Mouse (Mus musculus): ENCODE measurements around the gene Wdr4.

The Wdr4 gene

DNA sequence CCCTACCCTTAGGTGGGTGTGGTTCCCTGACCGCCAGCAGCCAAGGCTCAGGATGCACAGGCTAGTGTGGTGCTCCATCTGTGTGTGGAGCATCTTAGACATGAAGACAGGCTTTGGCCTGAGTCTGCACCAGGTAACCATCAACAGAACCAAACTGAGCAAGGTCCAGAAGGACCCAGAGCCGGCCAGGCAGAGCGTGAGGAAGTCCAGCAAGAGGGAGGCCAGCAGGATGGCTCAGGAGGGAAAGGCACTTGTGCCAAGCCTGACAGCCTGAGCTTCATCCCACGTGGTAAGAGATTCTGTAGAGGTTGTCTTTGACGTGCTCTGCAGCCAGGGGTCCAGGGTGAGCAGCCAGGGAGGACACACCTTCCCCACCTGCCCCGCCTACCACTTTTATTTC, 22.1 kb downstream of the Wdr4 start:
- no peak for DNase-seq (ENCODE audit: low spot score)

DNA sequence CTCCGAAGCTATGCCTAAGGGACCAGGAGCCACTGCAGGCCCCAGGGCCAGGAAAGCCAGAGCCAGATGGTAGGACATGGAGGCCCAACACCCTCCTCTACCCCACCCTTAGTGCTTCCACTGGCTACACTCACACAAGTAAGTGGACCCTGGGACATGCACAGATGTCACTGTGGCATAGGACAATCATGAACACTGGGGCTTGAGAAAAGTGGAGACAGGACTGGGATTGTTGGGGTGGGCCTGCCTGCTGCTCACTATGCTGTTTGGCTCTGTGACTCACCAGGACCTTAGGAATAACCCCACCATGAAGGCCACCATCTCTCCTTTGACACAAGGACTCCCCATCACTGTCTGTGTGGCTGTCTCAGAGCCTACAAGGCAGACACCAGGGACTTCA, 24.8 kb downstream of the Wdr4 start:
- no peak for DNase-seq (ENCODE audit: low spot score)

DNA sequence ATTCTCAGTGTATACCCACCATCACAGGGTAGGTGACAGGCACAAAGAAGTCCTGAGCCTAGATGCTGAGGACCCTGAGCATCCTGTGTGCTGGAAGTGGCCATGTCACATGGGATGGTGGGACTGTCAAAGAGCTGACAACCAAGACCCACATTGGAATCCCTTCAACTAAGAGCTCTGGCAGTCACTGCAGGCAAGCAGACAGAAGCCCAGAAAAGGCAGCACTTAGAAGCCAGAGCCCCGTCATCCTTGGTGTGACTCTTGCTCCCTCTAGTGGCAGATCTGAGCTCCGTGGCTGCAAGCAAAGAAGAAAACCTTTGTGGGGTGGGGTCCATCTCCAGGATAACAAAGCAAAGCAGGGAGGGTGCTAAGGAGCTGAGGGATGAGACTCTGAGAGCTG, 27.4 kb downstream of the Wdr4 start:
- DNase-seq (ENCODE audit: low spot score) = peak; percentile 93

DNA sequence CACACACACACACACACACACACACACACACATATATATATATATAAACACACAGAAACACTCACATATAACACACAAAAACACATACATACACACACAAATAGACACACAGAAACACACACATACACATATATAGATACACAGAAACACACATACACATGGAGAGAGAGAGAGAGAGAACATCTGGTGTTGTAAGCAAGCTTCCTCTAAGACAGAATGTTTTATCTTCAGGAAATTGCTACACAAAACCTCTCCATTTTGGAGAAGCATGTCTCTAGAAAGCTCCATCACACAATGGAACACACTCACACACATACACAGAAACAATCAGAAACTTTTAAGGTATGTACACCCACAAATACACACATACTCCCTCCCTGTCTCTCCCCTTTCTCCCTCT, 28.4 kb downstream of the Wdr4 start:
- no peak for DNase-seq (ENCODE audit: low spot score)

DNA sequence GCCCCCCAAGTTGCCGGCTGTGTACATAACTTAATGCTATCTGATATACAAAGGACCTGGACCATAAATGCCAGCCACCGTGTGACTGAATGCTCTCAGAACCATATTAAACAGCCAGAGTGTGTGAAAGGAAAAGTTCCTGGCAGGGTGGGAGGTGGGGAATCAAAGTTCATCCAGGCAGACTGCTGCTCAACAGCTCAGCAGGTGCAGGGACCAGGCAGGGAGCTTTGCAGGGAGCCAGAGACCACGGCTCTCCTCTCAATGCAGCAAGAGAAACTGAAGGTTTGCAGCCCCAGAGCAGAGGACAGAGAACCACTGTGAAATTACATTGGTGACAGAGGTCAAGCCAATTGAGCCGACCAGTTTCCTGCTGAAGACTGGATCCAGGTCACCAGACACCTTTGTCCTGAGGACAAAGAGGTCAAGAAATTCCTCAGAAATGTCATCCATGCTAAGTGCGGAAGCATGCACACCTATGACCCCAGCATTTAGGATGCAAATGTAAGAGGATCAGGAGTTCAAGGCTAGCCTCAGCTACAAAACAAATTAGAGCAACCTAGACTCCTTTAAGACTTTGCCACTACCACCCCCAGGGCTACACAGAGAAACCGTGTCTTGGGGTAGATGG, 32.2 kb downstream of the Wdr4 start:
- peak; percentile 41 for DNase-seq (ENCODE audit: low spot score)

DNA sequence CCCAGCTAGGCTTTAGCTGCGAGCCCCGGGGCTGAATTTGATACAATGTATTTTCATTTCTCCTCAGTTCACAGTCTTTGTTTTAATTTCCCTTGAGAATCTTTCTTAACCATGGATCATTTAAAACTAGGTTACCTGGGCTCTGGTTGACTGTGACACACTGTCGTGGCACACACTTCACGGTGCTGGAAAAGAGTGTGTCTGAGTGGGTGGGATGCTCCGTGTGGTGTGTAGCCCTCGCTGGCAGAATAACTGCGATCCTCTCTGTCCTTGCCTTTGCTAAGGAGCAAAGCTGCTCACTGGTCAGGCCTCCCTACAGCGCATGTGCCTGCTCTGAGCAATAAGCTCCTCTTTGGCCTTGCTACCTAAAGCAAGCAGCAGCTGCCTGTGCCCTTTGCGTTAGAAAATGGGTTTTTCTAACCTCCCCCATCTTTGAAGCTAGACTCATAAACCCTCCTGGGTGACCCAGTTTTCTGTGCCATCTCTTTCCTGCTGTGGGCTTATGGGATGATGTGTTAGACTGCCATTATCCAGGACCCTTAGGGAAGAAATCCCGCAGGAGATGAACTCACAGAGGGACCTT, 33.1 kb downstream of the Wdr4 start:
- no peak for DNase-seq (ENCODE audit: low spot score)

DNA sequence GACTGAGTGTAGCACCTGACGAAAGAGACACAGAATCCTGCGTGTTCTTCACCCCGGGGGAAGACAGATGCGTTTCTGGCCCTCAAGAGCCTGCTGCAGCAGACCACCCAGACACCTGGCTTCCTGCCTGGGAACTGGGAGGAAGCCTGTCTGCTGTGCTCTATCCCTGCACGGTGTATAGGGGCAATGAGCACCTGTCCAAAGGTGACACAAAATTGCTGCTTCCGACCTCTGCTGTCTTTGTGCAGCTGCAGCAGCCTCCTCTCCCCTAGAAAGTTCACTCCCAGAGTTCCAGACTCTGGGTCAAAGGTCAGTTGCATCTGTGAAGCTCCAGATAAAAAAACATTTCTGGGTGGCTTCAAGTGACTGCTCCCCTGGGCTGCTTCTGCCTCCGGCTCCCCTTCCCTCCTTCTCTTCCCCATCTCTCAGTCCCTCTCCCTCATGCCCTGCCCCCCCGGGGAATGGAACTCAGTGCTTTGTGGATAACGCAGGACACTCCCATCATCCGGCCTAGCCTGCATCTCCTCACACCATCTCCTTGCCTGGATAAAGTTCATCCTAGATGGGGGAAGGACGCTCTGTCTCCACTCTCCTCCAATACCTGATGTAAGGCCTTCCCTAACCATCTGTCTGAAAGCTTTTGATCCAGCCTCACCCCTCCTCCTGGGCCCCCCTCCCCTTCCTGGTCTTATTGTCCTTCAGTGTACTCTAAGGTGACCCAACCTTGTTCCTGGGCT, 40.5 kb downstream of the Wdr4 start:
- DNase-seq (ENCODE audit: low spot score) = peak; percentile 45

DNA sequence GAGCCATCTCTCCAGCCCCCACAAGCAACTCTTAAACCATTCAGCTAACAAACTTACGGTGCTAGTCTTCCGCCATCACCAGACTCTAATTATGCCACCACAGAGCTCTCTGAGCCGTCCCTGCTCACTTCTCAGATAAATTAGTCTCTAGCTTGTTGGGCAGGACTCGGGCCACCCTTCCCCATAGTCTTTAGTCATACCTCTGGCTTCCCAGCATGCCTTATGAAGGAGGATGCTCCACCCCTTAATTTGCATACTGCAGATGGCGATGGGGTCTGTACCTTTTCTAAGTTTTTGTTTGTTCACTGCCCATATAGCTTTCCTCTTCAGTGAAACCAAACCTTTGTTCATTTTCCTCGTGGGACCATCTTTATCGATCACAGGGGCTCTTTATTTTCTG, 41.2 kb downstream of the Wdr4 start:
- no peak for DNase-seq (ENCODE audit: low spot score)

DNA sequence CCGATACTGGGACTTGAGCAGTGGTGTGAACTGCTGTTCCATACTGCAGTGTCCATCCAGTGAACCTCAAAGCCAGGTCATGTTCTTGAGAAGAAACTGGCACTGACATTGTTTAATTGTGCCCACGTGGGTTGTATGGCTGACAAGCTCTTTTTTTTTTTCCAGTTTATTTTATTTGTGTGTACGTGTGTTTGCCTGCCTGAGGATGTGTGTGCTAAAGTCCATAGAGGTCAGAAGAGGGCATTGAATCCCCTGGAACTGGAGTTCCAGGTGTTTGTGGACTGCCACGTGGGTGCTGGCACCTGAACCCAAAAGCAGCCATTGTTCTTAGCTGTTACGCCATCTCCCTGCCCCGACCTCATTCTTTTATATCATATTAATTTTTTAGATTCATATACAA, 45.4 kb downstream of the Wdr4 start:
- DNase-seq (ENCODE audit: low spot score) = no peak

DNA sequence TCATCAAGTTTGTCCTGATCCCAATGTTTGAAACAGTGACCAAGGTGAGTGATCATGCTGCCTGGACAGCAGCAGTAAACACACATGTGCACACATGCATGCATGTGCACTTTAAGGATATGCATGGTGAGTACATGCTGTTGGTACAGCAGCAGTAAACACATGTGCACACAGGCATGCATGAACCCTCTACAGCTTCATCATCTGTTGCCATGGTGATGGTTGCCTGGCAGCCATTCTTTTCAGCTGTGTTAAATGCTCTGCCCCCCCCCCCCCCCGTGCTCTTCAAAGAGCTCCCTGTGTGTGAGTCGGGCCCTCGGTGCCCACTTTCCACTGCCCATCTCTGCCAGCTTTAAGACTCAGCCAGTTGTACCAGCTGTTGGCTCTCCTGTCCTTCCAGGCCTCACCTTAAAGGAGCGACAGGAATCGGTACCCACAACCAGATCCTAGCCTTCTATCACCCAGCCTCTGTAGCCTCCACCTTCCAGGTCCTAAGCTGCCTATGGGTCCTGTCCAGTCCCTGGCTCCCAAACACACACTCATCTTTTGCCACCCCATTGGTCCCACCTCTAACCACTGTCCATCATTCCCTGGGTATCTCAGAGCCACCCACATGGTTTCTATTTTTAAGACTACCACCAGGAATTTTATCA, 48.9 kb downstream of the Wdr4 start:
- DNase-seq (ENCODE audit: low spot score) = no peak

DNA sequence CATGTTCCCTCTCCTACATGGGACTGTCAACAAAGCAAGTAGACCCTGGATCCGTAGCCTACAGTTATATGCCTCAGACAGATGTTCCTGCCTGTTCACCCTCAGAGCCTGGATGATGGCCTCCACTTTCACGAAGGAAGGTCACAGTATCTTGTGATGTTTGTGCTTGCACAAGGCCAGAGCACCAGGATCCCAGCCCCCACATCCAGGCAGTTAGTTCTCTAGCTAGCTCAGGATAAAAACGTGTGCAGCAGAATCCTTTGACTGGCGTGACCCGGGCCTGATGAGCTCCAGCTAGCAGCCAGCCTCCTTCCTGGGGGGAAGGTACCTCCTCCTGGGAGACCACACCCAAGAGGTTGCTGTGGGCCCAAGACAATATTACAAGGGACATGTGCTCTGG, 51.3 kb downstream of the Wdr4 start:
- no peak for DNase-seq (ENCODE audit: low spot score)

DNA sequence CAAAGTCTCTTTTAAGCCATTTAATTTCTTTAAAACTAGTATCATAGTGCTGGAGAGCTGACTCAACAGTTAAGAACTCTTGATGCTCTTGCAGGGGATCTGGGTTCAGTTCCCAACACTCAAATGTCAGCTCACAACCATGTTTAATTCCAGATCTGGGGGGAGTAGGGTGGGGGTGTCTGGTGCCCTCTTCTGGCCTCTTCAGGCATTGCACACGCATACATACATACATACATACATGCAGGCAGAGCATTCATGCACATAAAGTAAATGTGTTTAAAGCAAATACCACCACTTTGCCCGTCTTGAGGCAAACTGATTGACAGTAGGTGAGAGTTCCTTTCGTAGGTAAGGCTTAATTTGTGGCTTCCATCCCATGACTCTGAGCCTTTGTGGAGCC, 52.9 kb downstream of the Wdr4 start:
- DNase-seq (ENCODE audit: low spot score) = no peak

DNA sequence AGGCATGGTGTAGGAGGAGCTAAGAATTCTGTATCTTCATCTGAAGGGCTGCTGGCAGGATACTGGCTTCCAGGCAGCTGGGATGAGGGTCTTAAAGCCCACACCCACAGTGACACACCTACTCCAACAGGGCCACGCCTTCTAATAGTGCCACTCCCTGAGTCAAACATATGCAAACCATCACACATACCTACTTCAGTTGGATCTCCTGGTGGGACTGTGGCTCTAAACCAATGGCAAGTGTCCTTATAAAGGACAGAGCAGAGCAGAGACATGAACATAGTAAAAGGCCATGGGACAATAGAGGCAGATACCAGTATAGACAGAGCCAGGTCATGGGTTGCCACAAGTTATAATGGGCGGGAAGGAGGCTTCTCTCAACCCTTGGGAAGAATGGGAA, 57.3 kb downstream of the Wdr4 start:
- DNase-seq (ENCODE audit: low spot score) = no peak

DNA sequence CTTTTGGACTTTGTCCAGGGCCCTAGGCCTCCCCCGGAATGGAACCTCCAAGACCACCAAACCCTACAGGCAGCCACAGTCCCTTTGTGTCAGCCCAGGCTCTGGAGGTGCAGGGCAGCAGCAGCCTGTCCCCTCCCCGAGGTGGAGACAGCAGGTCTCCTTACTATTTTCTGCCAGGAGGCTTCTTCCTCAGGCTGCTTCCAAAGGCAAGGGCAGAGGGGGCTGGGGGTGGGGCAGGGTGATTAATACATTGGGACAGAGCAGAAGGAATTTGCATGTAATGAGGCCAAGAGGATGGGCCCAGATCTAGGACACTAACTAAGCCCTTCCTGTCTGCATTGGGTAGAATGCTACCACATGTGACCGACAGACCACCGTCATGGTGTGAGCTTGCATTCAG, 59.4 kb downstream of the Wdr4 start:
- DNase-seq (ENCODE audit: low spot score) = no peak

DNA sequence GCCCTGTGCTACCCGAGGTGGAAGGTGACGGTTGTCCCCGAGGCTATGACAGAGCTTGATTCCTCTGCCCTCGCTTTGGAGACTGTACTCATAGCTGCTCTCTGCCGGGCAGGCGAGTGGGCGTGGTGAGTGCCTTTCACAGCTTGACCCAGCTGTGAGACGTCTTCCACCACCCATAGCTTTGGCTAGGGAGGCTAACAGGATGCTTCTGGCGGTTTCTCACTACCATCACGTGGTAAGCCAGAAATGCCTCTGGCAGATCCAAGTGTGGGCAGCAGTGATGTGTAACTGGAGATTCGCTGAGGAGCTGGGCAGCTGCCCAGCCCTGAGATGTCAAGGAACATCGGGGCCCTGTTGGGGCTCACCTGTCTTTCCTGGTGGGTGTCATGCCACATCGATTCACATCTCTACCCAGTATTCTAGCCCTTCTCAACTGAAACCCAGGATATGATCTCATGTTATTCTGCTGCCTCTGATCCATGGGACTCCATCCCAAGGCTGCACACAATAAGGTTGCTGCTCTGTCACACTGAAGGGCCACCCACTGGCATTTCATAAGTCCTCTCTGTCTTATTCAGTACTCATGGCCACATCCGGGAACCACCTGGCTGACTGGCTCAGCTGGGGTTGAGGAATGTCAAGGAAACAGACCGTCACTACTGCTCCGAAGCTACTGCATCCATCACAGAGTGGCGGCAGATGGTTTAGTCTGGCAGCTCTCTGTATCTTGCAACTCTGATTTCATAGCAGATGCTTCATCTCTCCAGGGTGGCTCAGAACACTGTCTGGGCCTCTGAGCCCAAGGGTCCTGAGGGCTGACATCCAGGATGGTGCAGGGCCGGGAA, 62.8 kb downstream of the Wdr4 start:
- no peak for DNase-seq (ENCODE audit: low spot score)

DNA sequence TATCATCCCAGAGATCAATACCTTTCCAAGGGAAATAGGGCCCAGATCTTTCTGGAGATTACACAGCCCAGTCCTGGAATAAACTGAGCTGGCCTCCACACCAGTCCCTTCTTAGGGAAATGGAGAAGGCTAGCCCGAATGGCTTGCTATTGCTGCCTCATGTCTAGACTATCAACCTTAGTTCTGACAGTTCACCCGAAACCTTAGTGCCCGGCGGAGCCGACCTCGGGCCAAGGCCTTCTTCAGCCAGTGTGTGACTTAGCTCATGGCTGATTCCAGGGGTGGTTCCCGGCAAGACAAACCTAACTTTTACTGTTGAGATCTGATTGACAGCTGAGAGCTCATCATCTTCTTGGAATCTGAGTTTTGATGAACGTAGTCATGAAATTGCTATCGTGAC, 65.7 kb downstream of the Wdr4 start:
- DNase-seq (ENCODE audit: low spot score) = no peak

DNA sequence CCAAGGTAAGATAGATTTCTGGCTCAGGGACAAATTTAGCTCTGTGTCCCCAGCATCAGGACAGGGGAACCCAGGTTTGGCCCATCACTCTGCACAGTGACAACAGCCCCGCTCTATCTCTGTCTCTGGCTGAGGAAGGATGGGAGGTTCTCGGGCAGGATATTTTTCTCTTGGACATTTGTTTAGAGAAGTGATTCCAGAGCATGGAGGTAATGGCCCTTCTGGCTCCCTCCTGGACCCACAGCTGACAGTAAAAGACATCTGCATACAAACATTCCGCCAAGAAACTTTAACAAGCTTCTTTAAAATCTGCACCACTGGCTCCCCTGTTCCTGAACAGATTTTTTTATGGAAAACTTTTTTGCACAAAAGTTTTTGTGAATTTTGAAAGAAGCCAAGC, 66.3 kb downstream of the Wdr4 start:
- no peak for DNase-seq (ENCODE audit: low spot score)

DNA sequence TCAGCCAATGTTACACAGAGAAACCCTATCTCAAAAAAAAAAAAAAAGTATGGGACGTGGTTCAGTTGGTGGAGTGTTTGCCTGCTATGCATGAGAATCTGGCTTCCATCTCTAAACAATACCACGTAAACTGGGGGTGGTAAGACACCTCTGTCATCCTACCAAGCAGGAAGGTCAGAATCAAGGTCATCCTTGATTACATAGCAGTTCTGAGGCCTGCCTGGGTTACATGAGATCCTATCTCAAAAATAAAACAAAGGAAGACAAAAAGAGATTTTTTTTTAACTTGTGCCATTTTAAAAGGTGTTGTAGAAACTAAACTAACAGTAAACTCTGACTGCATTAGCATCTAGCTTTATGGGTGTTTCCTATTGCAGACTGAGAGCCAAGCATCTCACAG, 67.0 kb downstream of the Wdr4 start:
- DNase-seq (ENCODE audit: low spot score) = no peak

DNA sequence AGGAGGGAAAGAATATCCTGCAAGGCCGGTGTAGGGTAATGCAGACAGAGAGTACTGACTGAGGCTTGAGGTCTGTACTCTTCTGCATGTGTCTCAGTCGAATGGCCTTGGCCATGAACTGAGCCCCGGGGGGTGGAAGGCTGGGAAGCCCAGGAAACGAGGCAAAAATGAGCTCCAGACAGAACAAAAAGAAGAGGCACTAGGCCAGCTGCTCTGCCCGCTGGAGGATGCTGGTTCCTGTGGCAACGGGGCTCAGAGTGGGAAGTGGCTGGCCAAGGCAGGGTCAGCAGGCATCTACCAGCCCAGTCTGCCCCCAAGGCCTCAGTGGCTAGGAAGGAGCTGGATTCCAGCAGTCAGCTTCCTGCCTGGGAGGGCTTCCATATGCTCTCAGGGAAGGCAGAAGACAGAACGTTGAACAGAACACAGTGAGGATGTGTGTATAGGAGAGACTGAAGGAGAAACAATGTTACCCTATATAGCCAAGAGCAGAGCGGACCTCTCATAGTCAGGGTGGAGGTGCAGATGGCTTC, 68.5 kb downstream of the Wdr4 start:
- DNase-seq (ENCODE audit: low spot score) = no peak

DNA sequence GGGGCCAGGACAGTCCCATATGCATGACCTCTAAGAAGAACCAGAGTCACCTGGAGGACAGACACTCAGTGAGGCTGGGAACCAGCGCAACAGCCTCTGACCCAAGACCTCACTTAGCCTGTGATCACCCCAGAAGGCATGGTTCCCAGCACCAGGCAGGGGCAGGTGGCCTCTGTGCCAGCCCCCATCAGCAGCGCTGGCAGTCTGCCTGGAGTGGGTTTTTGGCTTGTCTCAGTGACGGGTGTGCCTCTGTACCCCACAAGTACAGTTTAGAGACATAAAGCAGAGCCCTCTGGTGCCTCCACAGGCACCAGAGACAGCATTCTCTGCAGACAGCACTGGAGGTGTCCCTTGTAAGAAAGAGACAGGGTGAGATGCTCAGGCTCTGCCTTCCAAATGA, 69.6 kb downstream of the Wdr4 start:
- no peak for DNase-seq (ENCODE audit: low spot score)

DNA sequence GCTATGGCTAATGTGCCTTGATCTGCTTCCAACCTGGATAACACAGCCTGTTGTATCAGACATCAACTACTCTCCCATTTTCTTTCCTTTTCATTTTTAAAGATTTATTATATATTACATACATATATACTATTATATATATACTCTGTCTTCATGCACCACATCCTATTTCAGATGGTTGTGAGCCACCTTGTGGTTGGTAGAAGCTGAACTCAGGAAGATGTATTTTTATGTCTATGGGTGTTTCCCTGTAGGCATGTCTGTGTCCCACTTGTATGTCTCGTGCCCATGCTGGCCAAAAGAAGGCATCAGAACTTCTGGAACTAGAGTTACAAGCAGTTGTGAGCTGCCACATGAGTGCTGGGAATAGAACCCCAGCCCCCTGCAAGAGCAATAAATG, 71.3 kb downstream of the Wdr4 start:
- DNase-seq (ENCODE audit: low spot score) = no peak

DNA sequence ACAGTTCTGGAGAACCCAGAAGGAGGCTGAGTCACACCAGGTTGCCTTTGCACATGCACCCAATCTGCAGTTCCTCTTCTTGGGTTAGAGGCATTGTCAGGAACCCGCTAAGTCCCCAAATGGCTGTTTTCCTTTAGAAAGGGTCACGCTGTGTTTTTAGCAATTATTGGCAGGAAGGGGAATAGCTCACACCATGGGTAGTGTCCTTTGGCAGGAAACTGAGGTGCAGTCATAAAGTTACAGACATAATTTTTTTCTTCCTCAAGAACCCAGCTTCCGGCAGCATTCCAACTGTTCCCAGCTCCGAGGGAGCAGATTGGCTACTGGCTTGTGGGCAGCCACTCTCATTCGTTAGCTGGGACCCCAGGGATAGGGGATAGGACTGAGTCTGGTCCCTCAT, 72.0 kb downstream of the Wdr4 start:
- DNase-seq (ENCODE audit: low spot score) = no peak

All from embryo, embryonic 10 days (tissue).